Mouse (Mus musculus) lung, adult 2 months (tissue): Measurements from ENCODE around the gene Trim39.

Experiments
- CTCF ChIP-seq: fragments of 200-500 bp; IDR thresholded peaks from 2 replicates; pipeline ENCODE4 v1.5.1; 2011; ENCODE audit warnings: mild to moderate bottlenecking, low read length, control low read depth; ENCODE audit not compliant: insufficient read depth
- POLR2A ChIP-seq: fragments of 200-500 bp; IDR thresholded peaks from 2 replicates; pipeline ENCODE4 v1.6.1; 2011; ENCODE audit warnings: low read depth, mild to moderate bottlenecking, control low read depth, low read length, borderline replicate concordance; ENCODE audit errors: extremely low read depth

DNA sequence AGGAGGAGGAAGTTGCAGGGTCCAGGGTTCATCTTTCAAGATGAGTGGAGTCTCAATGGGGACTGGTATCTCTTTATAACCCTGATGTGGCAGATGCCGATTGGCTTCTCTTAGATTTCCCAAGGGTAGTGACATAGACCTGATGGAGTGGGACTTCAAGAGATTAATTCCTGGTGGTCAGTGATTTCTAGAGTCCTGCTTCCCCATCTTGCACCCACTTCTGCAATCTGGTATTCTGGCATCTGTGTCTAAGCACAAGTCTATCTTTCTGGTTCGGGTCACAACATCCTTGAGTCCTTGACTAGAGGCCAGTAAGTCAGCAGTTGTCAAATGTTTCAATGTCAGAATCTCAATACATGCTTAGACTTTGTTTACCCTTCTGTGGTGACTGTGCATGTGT, 14.3 kb upstream of the Trim39 start, which contains the start of gene H2-M10.2:
- TF ChIP-seq CTCF (no peak), POLR2A (no peak)
